Mouse (Mus musculus): ENCODE data around the gene Txnrd2. TPM values are rescaled to one million over a fixed set of nuclear protein-coding genes. Genes with fewer than 3 reads are reported as not detected.

The Txnrd2 gene
- 10 to 100 TPM; 19.8 to 20.8 TPM for total RNA-seq (2021)
- long read RNA-seq, experiment 1, transcript Txnrd2-206 (4 exons, 532 nt): major isoform, 5 of 59 reads
- long read RNA-seq, experiment 1, partial matches to known transcripts: 6 of 59 reads
- long read RNA-seq, experiment 1, other reads (novel, unspliced or antisense): 48 of 59 reads
- long read RNA-seq, experiment 2, transcript Txnrd2-206 (4 exons, 532 nt): major isoform, 5 of 51 reads
- long read RNA-seq, experiment 2, partial matches to known transcripts: 7 of 51 reads
- long read RNA-seq, experiment 2, other reads (novel, unspliced or antisense): 39 of 51 reads

DNA sequence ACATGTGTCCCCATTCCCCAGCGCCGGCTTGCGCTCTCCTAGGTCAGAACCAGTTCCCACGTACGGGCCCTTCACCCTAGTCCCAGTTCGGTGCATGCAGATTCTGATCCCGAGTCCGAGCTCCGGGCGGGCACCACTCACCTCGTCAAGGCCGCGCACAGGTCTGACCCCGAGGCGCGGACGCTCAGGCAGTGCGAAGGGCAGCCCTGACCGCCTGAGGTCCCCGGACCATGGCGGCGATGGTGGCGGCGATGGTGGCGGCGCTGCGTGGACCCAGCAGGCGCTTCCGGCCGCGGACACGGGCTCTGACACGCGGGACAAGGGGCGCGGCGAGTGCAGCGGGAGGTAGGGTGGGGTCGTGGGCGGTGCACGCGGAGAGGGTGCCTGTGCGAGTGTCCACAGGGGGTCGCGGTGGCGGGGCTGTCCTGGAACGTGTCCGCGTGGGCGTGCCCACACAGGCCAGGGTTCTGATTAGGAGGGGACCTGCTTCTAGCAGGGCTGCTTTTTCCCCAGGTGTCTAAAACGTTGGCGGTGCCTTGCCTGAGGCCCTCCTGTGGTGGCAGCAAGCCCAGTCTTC, at the start of gene Txnrd2:
Gene Txnrd2, plus strand, starts transcription at position 170 of the 577 bp plus-strand sequence.
- peak; percentile 76 for DNase-seq (ENCODE audit: low spot score)

GRCm38 (mm10) chr16:18377203-18377602, 49.0 kb upstream of the Txnrd2 start:
- no peak for DNase-seq (ENCODE audit: low spot score)

GRCm38 (mm10) chr16:18378489-18378888, 47.7 kb upstream of the Txnrd2 start:
- no peak for DNase-seq (ENCODE audit: low spot score)

DNA sequence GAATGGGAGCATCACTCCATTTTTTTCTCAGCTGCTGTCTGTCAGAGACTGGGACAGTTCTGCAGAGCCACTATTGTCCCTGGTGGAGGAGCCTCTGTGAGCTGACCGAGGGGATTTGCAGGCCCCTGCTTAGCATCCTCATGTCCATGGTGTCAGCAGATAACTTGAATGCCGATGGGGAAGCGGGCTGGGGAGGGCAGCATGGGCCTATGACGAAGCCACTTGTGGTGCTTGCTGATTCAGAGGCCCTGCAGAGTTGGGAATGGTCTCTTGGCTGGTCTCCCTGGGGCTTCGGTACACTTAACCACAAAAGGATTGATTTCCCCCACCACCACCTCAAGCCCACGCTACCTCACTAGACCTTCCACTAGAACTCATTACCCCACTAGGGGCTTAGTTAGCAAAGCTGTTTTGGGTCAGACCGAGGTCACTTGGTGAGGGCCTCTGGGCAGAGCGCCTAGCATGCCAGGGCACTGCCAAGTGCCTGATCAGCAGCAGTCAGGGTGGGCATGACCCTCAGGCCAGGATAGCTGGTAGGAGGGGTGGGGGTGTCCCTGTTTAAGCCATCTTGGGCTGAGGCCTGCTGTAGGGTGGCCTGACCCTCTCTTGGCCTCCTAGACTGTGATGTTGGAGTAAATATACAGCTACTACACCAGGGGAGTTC, 46.7 kb upstream of the Txnrd2 start:
- DNase-seq (ENCODE audit: low spot score): no peak

DNA sequence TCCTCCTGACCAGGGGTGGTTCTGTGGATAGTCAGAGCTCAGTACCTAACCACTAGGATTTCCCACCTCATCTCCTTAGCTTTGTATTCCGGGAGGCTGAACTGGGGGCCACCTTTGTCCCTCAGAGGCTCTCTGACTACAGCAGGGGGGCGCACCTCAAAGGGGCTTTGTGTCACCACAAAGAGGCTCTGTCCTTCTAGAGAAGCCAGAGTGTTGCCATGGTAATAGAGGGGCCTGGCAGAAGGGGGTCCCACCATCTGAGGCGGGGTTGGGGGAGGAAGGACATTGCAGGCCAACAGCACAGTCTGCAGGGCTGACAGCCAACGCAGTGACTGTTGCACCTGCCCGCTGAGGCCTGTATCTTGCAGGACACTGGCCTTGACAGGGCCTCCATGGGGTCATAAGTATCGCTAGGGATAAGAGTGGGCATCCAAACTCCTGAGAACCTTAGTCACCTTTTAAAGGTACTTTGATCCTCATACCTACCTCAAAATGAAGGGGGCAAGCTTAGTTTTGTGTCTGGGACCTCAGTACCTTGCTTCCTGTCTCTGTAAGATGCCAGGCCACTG, 45.6 kb upstream of the Txnrd2 start:
- DNase-seq (ENCODE audit: low spot score): no peak

DNA sequence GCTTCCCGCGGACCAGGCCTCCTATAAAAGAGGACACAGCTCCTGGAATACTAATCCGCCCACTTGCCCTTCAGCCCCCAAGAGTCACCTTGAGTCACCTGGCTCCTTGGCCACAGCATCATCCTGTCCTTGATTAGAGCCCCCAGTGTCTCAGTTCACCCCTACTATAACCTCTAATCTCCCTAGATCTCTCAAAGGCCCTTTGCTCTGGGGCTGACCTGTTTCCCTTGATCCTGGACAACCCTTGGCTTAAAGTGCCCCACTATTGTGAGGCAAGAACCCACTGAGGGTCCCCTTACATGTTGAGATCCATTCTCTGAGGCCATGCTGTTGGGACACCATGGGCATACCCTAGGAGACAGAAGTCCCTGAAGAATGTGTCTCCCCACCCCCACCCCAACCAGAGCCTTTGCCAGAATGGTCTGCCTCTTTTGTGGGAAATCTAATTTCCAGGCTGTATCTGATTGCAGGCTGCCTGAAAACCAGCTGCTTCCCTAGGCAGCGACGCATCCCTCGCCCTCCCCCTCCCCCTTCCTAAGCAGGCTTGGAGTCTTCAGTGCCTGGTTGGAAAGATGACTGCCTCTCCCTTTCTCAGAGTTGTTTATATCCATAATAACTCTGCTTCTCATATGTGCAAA, 44.4 kb upstream of the Txnrd2 start:
- DNase-seq (ENCODE audit: low spot score): no peak

DNA sequence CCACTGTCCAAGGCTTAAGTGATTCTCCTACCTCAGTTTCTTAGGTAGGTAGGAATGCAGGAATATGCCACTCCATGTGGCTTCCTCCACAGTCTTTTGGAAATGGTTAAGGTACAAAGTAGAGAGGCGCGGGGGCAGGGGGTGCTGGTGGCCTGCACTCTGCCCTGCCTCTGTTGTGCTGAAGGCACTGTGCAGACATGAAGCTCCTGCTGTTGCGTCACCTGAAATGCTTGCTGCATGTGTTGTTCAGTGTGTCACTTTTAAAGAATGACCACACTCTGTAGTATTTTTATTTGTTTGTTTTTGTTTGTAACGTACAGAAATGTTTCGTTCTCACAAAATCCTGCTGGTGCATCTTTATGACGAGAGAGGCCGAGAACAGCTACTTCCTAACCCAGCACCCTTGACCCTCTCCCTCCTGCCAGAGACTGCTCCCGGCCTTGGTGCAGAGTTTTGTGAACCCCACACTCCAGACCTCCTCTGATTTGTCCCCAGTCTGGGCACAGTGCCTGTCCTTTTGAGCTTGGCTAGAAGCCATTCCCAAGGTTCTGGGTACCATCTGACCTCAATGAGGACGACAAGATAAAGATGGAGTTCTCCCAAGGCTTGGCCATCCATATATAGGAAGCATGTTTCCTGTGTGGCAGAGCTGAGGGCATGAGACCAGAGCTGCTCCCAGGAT, 43.0 kb upstream of the Txnrd2 start:
- DNase-seq (ENCODE audit: low spot score): no peak

DNA sequence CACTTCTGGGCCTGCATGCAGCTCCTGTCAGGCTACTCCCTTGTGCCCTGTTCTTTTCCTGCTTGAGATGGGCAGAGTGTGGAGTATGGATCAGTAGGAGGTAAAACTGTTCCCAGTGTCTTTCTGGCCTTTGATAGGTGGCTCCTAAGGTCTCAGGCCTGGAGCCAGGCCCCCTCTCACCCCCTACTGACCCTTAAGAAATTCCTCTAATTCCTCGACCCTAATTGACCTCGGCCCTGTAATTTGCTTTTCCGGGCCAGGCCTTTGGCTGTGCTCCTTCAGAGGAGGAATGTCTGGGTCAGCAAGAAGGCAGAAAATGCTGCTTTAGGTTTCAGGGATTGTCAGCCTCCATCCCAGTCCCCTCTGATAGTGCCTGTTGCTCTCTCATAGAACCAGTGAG, 42.4 kb upstream of the Txnrd2 start:
- DNase-seq (ENCODE audit: low spot score): no peak

DNA sequence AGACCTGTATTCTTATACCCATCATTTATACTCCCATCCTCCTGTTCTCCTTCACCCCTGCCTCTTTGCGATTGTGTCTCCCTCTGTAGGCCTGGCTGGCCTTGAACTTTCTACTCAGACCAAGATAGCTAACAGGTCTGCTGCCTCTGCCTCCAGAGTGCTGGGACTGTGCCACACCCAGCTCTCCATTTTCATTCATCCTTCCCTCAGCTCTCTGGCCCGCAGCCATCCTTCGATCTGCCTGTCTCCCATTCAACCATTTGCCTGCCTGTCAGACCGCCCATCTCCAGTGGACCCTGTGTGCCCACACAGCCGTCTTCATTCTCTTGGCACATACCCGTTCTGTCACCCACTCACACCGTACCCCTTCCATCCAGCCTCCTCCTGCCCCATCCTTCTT, 42.0 kb upstream of the Txnrd2 start:
- DNase-seq (ENCODE audit: low spot score): no peak

DNA sequence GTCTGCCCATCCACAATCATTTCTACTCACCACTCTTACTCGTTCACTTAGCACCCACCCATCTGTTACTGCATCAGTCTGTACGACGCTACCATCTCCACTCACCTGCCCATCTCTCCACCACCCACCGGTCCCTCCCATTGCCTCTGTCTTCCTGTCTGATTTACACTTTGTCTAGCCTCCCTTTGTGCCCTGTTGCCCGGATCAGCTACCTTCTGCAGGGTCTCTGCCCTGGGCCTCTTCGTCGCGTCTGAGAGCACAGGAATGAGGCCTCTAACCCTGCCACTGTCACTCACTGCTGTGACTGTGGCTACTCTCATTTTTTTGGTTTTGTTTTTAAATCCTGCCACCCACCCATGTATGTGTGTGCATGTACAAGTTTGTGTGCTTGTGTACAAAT, 41.5 kb upstream of the Txnrd2 start:
- DNase-seq (ENCODE audit: low spot score): no peak

DNA sequence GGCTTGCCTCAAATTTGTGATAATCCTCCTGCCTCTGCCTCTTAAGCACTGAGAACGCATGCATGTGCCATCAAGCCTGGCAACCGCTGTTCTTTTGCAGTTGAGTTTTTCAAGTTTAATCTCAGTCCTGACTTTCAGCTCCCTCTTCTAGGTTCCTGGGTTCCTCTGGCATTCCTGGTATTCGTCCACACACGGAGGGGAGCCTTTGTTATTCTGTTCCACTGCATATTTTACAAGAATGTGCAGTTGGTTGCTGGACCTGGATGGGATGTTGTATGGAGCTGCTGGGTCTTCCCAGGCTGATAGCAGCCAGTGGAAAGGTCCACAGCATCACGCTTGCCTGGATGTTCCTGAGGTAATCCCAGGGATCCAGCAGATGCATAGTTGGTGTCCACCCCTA, 40.8 kb upstream of the Txnrd2 start:
- no peak for DNase-seq (ENCODE audit: low spot score)

- peak; percentile 65 for DNase-seq (ENCODE audit: low spot score)
Observed at GRCm38 (mm10) chr16:18386451-18386850, 39.7 kb upstream of the Txnrd2 start.

GRCm38 (mm10) chr16:18386972-18387371, 39.2 kb upstream of the Txnrd2 start:
- no peak for DNase-seq (ENCODE audit: low spot score)

GRCm38 (mm10) chr16:18387704-18388582, 38.2 kb upstream of the Txnrd2 start:
- DNase-seq (ENCODE audit: low spot score): no peak

DNA sequence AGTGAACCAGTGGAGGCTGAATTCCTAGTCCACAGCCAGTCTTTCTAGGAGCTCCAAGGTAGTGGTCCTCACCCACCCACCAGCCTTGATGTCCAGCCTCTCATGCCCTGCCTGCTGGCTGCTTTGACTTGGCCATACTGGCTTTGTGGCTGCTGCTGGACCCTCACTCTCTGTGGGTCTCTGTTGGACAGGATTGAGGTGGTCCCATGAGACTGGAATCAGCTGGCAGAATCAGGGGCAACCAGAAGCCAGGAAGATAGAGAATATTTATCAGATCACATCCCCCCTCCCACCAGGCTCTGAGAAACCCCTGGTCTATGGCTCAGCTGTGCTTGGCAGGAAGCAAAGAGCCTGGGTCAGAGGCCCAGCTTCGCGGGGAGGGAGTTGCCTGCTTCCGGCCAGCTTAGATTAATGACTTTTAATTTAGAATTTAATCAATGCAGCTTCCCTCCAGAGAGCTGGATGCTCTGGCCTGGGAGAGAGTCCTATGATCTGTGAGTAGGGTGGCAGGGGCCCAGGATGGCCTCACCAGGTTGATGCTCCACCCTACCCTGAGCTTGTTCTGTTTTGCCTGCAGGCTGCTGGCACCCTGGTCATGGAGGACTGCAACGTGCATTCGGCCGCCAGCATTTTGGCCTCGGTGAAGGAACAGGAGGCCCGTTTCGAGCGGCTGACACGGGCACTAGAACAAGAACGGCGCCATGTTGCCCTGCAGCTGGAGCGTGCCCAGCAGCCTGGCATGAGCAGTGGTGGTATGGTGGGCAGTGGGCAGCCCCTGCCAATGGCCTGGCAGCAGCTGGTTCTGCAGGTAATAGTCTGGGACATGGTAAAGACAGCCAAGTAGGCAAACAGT, 37.4 kb upstream of the Txnrd2 start:
- no peak for DNase-seq (ENCODE audit: low spot score)

GRCm38 (mm10) chr16:18390399-18390798, 35.8 kb upstream of the Txnrd2 start:
- no peak for DNase-seq (ENCODE audit: low spot score)

DNA sequence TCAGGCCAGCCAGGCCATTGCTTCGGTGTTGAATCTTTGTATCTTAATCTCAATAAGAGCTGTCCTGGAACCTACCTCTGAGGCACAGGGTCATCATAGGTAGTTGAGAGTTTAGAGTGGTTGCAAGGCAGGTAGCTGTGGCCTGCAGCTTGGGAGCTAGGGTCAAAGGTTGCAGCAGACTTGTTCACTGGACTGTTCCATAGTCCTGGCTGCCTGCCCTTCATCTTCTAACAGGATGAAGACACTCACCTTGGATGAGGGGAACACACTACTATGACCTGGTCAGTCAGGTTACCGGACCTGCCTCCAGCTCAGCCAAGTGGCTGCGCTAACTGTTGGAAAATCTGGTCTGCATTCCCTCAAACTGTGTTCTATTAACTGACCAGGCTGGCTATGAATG, 35.1 kb upstream of the Txnrd2 start:
- DNase-seq (ENCODE audit: low spot score): no peak

DNA sequence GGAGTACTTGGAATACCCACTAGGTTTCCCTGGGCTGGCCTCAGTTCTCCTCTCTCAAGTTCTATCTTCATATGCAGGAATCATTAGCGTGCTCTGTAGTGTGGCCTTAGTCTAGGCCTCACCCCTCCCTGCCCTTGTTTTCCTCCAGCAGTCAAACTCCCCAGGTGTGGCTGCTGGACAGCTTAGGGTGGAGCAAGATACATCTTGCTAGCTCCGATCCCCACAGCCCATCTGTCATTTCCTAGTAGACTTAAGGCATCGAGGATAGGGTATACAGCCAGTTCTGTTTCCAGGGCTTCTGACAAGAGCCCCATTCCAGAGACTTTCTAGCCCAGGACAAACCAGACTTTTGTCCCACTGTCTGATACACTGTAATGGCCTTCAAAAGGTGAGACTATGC, 34.5 kb upstream of the Txnrd2 start:
- no peak for DNase-seq (ENCODE audit: low spot score)

Data from gastrocnemius, adult 18-20 months (tissue).